Mouse (Mus musculus): ENCODE results near the gene Anapc15-ps. TPM values are rescaled to one million over a fixed set of nuclear protein-coding genes. Genes with fewer than 3 reads are reported as not detected.

Anapc15-ps gene
- polyA plus RNA-seq, 1 experiment from 2014 or later: not detected

- no peaks in the 10 kb centered on the region for H3K9me3 ChIP-seq
- H3K4me1 ChIP-seq: no peaks in the 10 kb centered on the region
- H3K9ac ChIP-seq (replicated peaks): no peak overlapping the region
- H3K36me3 ChIP-seq: no peaks in the 10 kb centered on the region
- ATAC-seq (replicated peaks): no peak
- no peak overlapping the region for H3K4me2 ChIP-seq (replicated peaks)
- 85% methylated on average over 3 of the region's 3 CpGs for WGBS
- H3K27me3 ChIP-seq: no peaks in the 10 kb centered on the region
- no peak overlapping the region for H3K27ac ChIP-seq (replicated peaks)
- H3K4me3 ChIP-seq: no peak overlapping the region
Observed at GRCm38 (mm10) chr10:95705747-95706146, 32.5 kb upstream of the Anapc15-ps start.

DNA sequence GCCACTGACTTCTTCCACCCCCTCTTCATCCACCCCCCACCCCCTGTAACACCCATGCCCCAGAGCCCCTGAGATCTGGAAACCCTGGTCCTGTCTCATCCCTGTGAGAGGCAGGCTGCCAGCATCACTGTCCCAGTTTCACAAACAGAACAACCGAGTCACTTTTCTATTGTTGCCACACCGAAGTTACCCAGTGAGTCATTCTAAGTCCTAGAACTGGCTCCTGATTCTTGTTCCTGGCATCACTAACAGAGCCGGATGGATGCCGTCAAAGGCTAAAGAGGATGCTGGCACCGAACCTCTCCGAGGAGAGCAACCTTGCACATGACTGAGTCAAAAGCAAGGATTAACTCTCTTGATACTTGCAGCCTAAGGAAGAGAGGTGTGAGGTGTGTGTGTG, 31.6 kb upstream of the Anapc15-ps start:
- WGBS: 87% methylated on average over 6 of the region's 6 CpGs
- H3K4me1 ChIP-seq: no peaks in the 10 kb centered on the region
- H3K9me3 ChIP-seq: no peaks in the 10 kb centered on the region
- H3K9ac ChIP-seq (replicated peaks): no peak overlapping the region
- H3K4me3 ChIP-seq: no peak overlapping the region
- no peaks in the 10 kb centered on the region for H3K27me3 ChIP-seq
- no peak overlapping the region for H3K27ac ChIP-seq (replicated peaks)
- no peak overlapping the region for H3K4me2 ChIP-seq (replicated peaks)
- no peak for ATAC-seq (replicated peaks)
- no peaks in the 10 kb centered on the region for H3K36me3 ChIP-seq

GRCm38 (mm10) chr10:95703730-95704129, 30.5 kb upstream of the Anapc15-ps start:
- no peak for ATAC-seq (replicated peaks)
- Histone ChIP-seq H3K9ac (replicated peaks) (no peak overlapping the region), H3K4me1 (no peaks in the 10 kb centered on the region), H3K27ac (replicated peaks) (no peak overlapping the region), H3K9me3 (no peaks in the 10 kb centered on the region), H3K4me3 (no peak overlapping the region), H3K36me3 (no peaks in the 10 kb centered on the region), H3K4me2 (replicated peaks) (no peak overlapping the region), H3K27me3 (no peaks in the 10 kb centered on the region)
- 91% methylated on average over 5 of the region's 5 CpGs for WGBS

DNA sequence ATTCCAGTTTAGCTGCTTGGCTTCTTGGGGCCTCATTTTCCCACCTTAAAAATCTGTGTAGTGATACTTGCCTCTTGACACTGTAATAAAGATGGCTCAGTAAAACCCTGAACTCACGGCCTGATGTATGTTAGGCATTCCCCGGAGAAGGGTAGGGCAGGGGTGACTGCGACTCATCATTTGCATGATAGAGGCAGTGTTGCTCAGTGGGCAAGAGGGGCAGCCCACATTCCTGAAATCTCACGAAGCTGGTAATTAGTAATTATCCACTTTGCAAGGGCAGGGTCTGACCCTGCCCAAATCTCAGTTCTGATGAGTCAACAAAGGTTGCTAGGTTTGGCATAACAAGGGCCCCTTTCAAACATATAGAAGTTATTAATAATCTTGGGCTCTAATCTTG, 27.2 kb upstream of the Anapc15-ps start:
- no peak overlapping the region for H3K4me2 ChIP-seq (replicated peaks)
- H3K4me1 ChIP-seq: no peaks in the 10 kb centered on the region
- no peak for ATAC-seq (replicated peaks)
- no peak overlapping the region for H3K9ac ChIP-seq (replicated peaks)
- no peaks in the 10 kb centered on the region for H3K9me3 ChIP-seq
- H3K27me3 ChIP-seq: no peaks in the 10 kb centered on the region
- no peaks in the 10 kb centered on the region for H3K36me3 ChIP-seq
- no peak overlapping the region for H3K27ac ChIP-seq (replicated peaks)
- H3K4me3 ChIP-seq: no peak overlapping the region
- WGBS: 45% methylated on average over 4 of the region's 4 CpGs

- 91% methylated on average over 8 of the region's 8 CpGs for WGBS
Observed at GRCm38 (mm10) chr10:95698920-95699714, 25.9 kb upstream of the Anapc15-ps start.

DNA sequence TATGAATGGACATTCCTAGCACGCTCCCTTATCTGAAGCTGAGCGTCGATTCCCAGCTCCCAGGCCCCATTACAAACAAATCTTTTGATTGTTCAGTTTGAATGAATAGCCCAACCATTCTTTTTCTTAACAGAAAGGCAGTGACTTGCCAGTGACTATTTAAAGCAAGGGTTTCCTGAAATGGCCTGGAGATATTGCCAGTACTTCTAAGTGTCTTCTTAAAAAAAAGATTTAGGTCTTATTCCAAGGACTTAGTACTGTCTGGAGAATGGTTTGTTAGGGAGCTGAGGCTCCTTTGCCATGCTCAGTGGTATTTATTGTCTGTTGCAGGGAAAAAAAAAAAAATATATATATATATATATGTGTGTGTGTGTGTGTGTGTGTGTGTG, 23.0 kb upstream of the Anapc15-ps start:
- no peak overlapping the region for H3K4me3 ChIP-seq
- no peaks in the 10 kb centered on the region for H3K9me3 ChIP-seq
- no peak overlapping the region for H3K9ac ChIP-seq (replicated peaks)
- 44% methylated on average over 3 of the region's 3 CpGs for WGBS
- no peak overlapping the region for H3K27ac ChIP-seq (replicated peaks)
- no peaks in the 10 kb centered on the region for H3K36me3 ChIP-seq
- no peak overlapping the region for H3K4me2 ChIP-seq (replicated peaks)
- ATAC-seq (replicated peaks): no peak
- H3K4me1 ChIP-seq: no peaks in the 10 kb centered on the region; the same call in 1 of the 2 replicates
- no peaks in the 10 kb centered on the region for H3K27me3 ChIP-seq

More at GRCm38 (mm10) chr10:95698920-95699714, 25.9 kb upstream of the Anapc15-ps start:
- Histone ChIP-seq H3K27ac (replicated peaks) (no peak overlapping the region), H3K27me3 (no peaks in the 10 kb centered on the region), H3K9me3 (no peaks in the 10 kb centered on the region), H3K36me3 (no peaks in the 10 kb centered on the region), H3K9ac (replicated peaks) (no peak overlapping the region), H3K4me3 (no peak overlapping the region), H3K4me2 (replicated peaks) (no peak overlapping the region), H3K4me1 (no peaks in the 10 kb centered on the region; the same call in 1 of the 2 replicates)
- no peak for ATAC-seq (replicated peaks)

- Histone ChIP-seq H3K4me3 (no peak overlapping the region), H3K36me3 (no peaks in the 10 kb centered on the region), H3K9me3 (no peaks in the 10 kb centered on the region), H3K27ac (replicated peaks) (no peak overlapping the region), H3K9ac (replicated peaks) (no peak overlapping the region), H3K27me3 (no peaks in the 10 kb centered on the region), H3K4me2 (replicated peaks) (no peak overlapping the region), H3K4me1 (no peaks in the 10 kb centered on the region; the same call in 1 of the 2 replicates)
- ATAC-seq (replicated peaks): 0 out of 2 replicates have a peak, but pooled peaks have one; percentile 16
- 91% methylated on average over 18 of the region's 18 CpGs for WGBS
Observed at GRCm38 (mm10) chr10:95695603-95696252, 22.5 kb upstream of the Anapc15-ps start.

- Histone ChIP-seq H3K27me3 (no peaks in the 10 kb centered on the region), H3K27ac (replicated peaks) (no peak overlapping the region), H3K9ac (replicated peaks) (no peak overlapping the region), H3K4me2 (replicated peaks) (no peak overlapping the region), H3K4me1 (no peaks in the 10 kb centered on the region; the same call in 1 of the 2 replicates), H3K36me3 (no peaks in the 10 kb centered on the region), H3K4me3 (no peak overlapping the region), H3K9me3 (no peaks in the 10 kb centered on the region)
- 59% methylated on average over 12 of the region's 12 CpGs for WGBS
- no peak for ATAC-seq (replicated peaks)
Observed at GRCm38 (mm10) chr10:95694559-95695251, 21.5 kb upstream of the Anapc15-ps start.

DNA sequence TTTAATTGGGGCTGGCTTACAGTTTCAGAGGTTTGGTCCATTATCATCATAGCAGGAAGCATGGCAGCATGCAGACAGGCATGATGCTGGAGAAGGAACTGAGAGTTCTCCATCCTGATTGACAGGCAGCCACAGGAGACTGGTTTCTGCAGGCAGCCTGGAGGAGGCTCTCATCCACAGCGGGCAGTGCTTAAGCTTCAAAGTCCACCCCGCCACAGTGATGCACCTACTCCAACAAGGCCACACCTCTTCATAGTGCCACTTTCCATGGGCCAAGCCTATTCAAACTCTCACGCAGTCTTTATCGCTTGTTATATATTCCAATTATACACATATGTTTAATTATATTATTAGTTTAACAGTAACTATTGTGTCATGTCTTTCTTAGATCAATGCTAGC, 18.1 kb upstream of the Anapc15-ps start:
- no peak overlapping the region for H3K4me3 ChIP-seq
- WGBS: 95% methylated on average over 4 of the region's 4 CpGs
- no peak for ATAC-seq (replicated peaks)
- H3K9me3 ChIP-seq: no peaks in the 10 kb centered on the region
- H3K9ac ChIP-seq (replicated peaks): no peak overlapping the region
- H3K36me3 ChIP-seq: no peaks in the 10 kb centered on the region
- no peaks in the 10 kb centered on the region; the same call in 1 of the 2 replicates for H3K4me1 ChIP-seq
- H3K4me2 ChIP-seq (replicated peaks): no peak overlapping the region
- no peak overlapping the region for H3K27ac ChIP-seq (replicated peaks)
- no peaks in the 10 kb centered on the region for H3K27me3 ChIP-seq

- no peaks in the 10 kb centered on the region for H3K27me3 ChIP-seq
- peaks cover 5% of the 10 kb centered on the region; the same call in 1 of the 2 replicates for H3K4me1 ChIP-seq
- H3K36me3 ChIP-seq: no peaks in the 10 kb centered on the region
- no peak overlapping the region for H3K4me3 ChIP-seq
- no peak overlapping the region for H3K4me2 ChIP-seq (replicated peaks)
- WGBS: 84% methylated on average over 1 of the region's 1 CpGs
- H3K9me3 ChIP-seq: no peaks in the 10 kb centered on the region
- H3K27ac ChIP-seq (replicated peaks): no peak overlapping the region
- no peak overlapping the region for H3K9ac ChIP-seq (replicated peaks)
- no peak for ATAC-seq (replicated peaks)
Observed at GRCm38 (mm10) chr10:95689833-95690232, 16.6 kb upstream of the Anapc15-ps start.

DNA sequence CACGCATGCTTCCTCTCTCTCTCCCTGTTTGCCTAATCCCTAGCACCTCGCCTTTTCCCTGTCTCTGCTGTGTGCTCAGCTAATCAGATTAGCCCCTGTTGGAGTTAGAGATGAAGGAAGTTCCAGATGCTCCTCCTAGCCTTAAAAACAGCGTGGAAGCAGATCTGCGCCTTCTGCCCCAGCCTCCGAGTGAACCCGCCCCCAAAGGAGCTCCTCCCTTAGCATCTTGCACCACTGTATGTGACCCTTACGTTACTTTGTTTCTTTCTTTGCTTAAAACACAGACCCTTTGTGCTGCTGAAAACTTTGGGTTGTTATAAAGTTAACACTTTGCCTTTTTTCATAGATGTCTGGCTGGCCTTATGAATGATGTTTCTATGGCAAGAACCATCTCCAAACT, 15.8 kb upstream of the Anapc15-ps start:
- H3K9me3 ChIP-seq: no peaks in the 10 kb centered on the region
- H3K27me3 ChIP-seq: no peaks in the 10 kb centered on the region
- no peak for ATAC-seq (replicated peaks)
- H3K36me3 ChIP-seq: no peaks in the 10 kb centered on the region
- H3K4me3 ChIP-seq: no peak overlapping the region
- whole genome bisulfite sequencing: 82% methylated on average over 7 of the region's 7 CpGs
- no peak overlapping the region for H3K27ac ChIP-seq (replicated peaks)
- H3K9ac ChIP-seq (replicated peaks): no peak overlapping the region
- no peak overlapping the region for H3K4me2 ChIP-seq (replicated peaks)
- H3K4me1 ChIP-seq: peaks cover 6% of the 10 kb centered on the region; the same call in 1 of the 2 replicates

DNA sequence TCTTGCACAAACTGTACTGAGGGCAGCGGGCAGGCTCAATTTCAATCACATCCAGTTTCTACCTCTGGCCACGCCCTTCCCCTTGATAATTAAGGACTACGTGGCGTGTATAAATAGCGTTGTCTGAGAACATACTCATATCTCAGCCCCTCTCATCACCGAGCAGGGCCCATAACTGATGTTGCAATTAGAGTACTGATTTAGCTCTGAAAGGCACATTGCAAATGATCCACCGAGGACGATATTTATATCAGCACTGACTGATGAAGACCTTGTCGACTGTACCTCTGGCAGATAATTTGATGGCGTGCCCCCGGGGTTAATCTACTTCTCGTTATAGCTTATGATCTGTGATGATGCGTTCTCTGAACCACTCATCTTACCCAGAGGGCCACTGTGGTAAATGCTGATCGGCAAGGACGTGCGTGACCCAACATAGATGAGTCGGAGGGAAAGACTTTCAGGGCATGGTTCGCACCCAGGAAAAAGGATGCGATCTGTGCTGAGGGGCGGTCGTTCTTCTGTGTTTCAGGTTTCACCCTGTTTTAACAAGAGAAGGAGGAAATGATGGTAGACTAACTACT, 14.4 kb upstream of the Anapc15-ps start:
- ATAC-seq (replicated peaks): no peak
- Histone ChIP-seq H3K4me1 (peaks cover 6% of the 10 kb centered on the region; the same call in 1 of the 2 replicates), H3K9me3 (no peaks in the 10 kb centered on the region), H3K27ac (replicated peaks) (no peak overlapping the region), H3K9ac (replicated peaks) (no peak overlapping the region), H3K27me3 (no peaks in the 10 kb centered on the region), H3K4me2 (replicated peaks) (no peak overlapping the region), H3K4me3 (no peak overlapping the region), H3K36me3 (no peaks in the 10 kb centered on the region)
- WGBS: 83% methylated on average over 21 of the region's 21 CpGs

Measured in forebrain, embryonic 15.5 days (tissue).